Mouse (Mus musculus): ENCODE measurements around the gene Wnk2.

- no peak for TF ChIP-seq CTCF (IDR thresholded peaks at IDR 0.05; ENCODE audit: control insufficient read depth, insufficient read depth, insufficient read length)
- no peak for TF ChIP-seq MAX (IDR thresholded peaks at IDR 0.05)
- no peak for TF ChIP-seq MYOD1 (IDR thresholded peaks at IDR 0.05; ENCODE audit: control insufficient read depth, insufficient read length, low read depth)
- TF ChIP-seq CEBPB (IDR thresholded peaks at IDR 0.05; ENCODE audit: low read depth), result no peak
- TF ChIP-seq USF1 (IDR thresholded peaks at IDR 0.05; ENCODE audit: low read depth), result no peak
- no peak for TF ChIP-seq MYOG (IDR thresholded peaks at IDR 0.05; ENCODE audit: control insufficient read depth, extremely low read depth, insufficient read length)
Measured at GRCm38 (mm10) chr13:48990138-48990537, 157.7 kb downstream of the Wnk2 start.
